In genomic region chr1:90753869-90754563, GRCm38 (mm10) we compare ENCODE assay signal across 9 mouse cellular contexts.
DNase-seq lines count a peak whose midpoint lies in the region; ATAC-seq and TF ChIP-seq lines count a peak whose summit lies in the region.
"Had no signal": no experiment of that assay in that cellular context is flagged by ENCODE, and none has a peak within 500 bp of the region (broad histone marks: within the 10 kb centered on the region; RNA-seq: fewer than 3 reads in every experiment).

No protein-coding gene starts in this region.

- TF ChIP-seq EP300 in stomach, postnatal 0 days (optimal IDR thresholded peaks at IDR 0.05): peak; percentile 42

- DNase-seq in forebrain, embryonic 11.5 days (ENCODE audit: low spot score): no peak
- DNase-seq in urinary bladder, postnatal 14 days (ENCODE audit: low spot score): peak; percentile 51
- DNase-seq in urinary bladder, postnatal 25 days (ENCODE audit: low spot score): no peak
- DNase-seq in left cerebral cortex, postnatal 25 days (ENCODE audit: low spot score in 2 of 2): peak; percentile 51 to 55
- DNase-seq in stomach, postnatal 0 days (ENCODE audit: low spot score): peak; percentile 37
- DNase-seq in testis, postnatal 10 days (ENCODE audit: low spot score): no peak
- DNase-seq in thymus, postnatal 25 days: no peak

- H3K27me3 ChIP-seq in forebrain, embryonic 16.5 days (replicated peaks; ENCODE audit: control insufficient read depth, insufficient read depth, low read length): no peaks in the 10 kb centered on the region
- no peaks in the 10 kb centered on the region for H3K27me3 ChIP-seq in forebrain, embryonic 11.5 days (ENCODE audit: control insufficient read depth, insufficient read depth, low read length)
- H3K27me3 ChIP-seq in stomach, postnatal 0 days (ENCODE audit: control insufficient read depth, insufficient read depth, low read length): no peaks in the 10 kb centered on the region
- H3K27me3 ChIP-seq: neural tube, embryonic 12.5 days had no signal

- H3K27ac ChIP-seq in forebrain, embryonic 16.5 days (ENCODE audit: low read length): peak overlapping the region; percentile 2
- H3K27ac ChIP-seq in forebrain, embryonic 11.5 days (ENCODE audit: low read depth, low read length): no peak overlapping the region
- peak overlapping the region; percentile 78 for H3K27ac ChIP-seq in stomach, postnatal 0 days (replicated peaks)
- H3K27ac ChIP-seq: neural tube, embryonic 12.5 days had no signal

- H3K4me3 ChIP-seq in forebrain, embryonic 16.5 days (replicated peaks; ENCODE audit: low read length): no peak overlapping the region
- H3K4me3 ChIP-seq in forebrain, embryonic 11.5 days (ENCODE audit: low read depth, low read length): no peak overlapping the region
- H3K4me3 ChIP-seq in stomach, postnatal 0 days (ENCODE audit: low read depth, low read length): no peak overlapping the region
- H3K4me3 ChIP-seq: neural tube, embryonic 12.5 days had no signal

- intact Hi-C loops in left cerebral cortex, postnatal 25 days (cut with DNase I): loop anchor here (5.0 kb wide), 1 partner anchor 83 kb away; no protein-coding TSS in a partner anchor

- H3K4me1 ChIP-seq in forebrain, embryonic 16.5 days (replicated peaks; ENCODE audit: control insufficient read depth, insufficient read depth, low read length): peaks cover 10% of the 10 kb centered on the region
- H3K4me1 ChIP-seq in forebrain, embryonic 11.5 days (replicated peaks; ENCODE audit: control insufficient read depth, insufficient read depth, low read length): no peaks in the 10 kb centered on the region
- no peaks in the 10 kb centered on the region; the same call in 1 of the 2 replicates for H3K4me1 ChIP-seq in stomach, postnatal 0 days (replicated peaks; ENCODE audit: control insufficient read depth, insufficient read depth)
- H3K4me1 ChIP-seq: neural tube, embryonic 12.5 days had no signal

- no peak for TF ChIP-seq CTCF in stomach, postnatal 0 days (IDR thresholded peaks at IDR 0.05; ENCODE audit: low read depth)

- ATAC-seq in forebrain, embryonic 16.5 days: no peak
- no peak for ATAC-seq in forebrain, embryonic 11.5 days (replicated peaks; ENCODE audit: low FRiP score)
- ATAC-seq in stomach, postnatal 0 days (ENCODE audit: low FRiP score, low TSS enrichment): peak; percentile 71; the same call in 1 of the 2 replicates

- no peaks in the 10 kb centered on the region for H3K9me3 ChIP-seq in forebrain, embryonic 16.5 days (ENCODE audit: control insufficient read depth, low read length)
- H3K9me3 ChIP-seq in forebrain, embryonic 11.5 days (ENCODE audit: control insufficient read depth, low read length): no peaks in the 10 kb centered on the region
- no peaks in the 10 kb centered on the region for H3K9me3 ChIP-seq in stomach, postnatal 0 days (ENCODE audit: control insufficient read depth, low read length)
- H3K9me3 ChIP-seq: neural tube, embryonic 12.5 days had no signal

- no peaks in the 10 kb centered on the region for H3K36me3 ChIP-seq in forebrain, embryonic 16.5 days (ENCODE audit: control insufficient read depth, insufficient read depth)
- no peaks in the 10 kb centered on the region for H3K36me3 ChIP-seq in forebrain, embryonic 11.5 days (ENCODE audit: control insufficient read depth, insufficient read depth, low read length)
- H3K36me3 ChIP-seq in stomach, postnatal 0 days (ENCODE audit: control insufficient read depth, insufficient read depth, low read length): no peaks in the 10 kb centered on the region
- H3K36me3 ChIP-seq: neural tube, embryonic 12.5 days had no signal

- no peak overlapping the region for H3K9ac ChIP-seq in forebrain, embryonic 16.5 days (replicated peaks; ENCODE audit: low read depth, low read length)
- no peak overlapping the region for H3K9ac ChIP-seq in forebrain, embryonic 11.5 days (ENCODE audit: low read length)
- no peak overlapping the region for H3K9ac ChIP-seq in stomach, postnatal 0 days (ENCODE audit: low read length)
- H3K9ac ChIP-seq: neural tube, embryonic 12.5 days had no signal

- peak overlapping the region; percentile 18 for H3K4me2 ChIP-seq in forebrain, embryonic 16.5 days (ENCODE audit: low read length)
- no peak overlapping the region for H3K4me2 ChIP-seq in forebrain, embryonic 11.5 days (ENCODE audit: low read depth, low read length, severe bottlenecking)
- H3K4me2 ChIP-seq in stomach, postnatal 0 days (replicated peaks; ENCODE audit: low read depth): no peak overlapping the region
- H3K4me2 ChIP-seq: neural tube, embryonic 12.5 days had no signal

- 48% methylated on average over 17 of the region's 17 CpGs for WGBS in forebrain, embryonic 16.5 days
- WGBS in forebrain, embryonic 11.5 days: 62% methylated on average over 17 of the region's 17 CpGs
- WGBS in stomach, postnatal 0 days: 34% methylated on average over 17 of the region's 17 CpGs

Comparison
In these comparisons a context has a peak if more than half of its experiments do, and no peak if none do; other contexts are left out.
1. DNase-seq: peak in urinary bladder, postnatal 14 days (single experiment), left cerebral cortex, postnatal 25 days (2 of 2) and stomach, postnatal 0 days (single experiment); none in forebrain, embryonic 11.5 days (single experiment), urinary bladder, postnatal 25 days (single experiment), testis, postnatal 10 days (single experiment) and thymus, postnatal 25 days (single experiment).